Mouse (Mus musculus): ENCODE results near the gene Olfr68.
A peak's percentile ranks its signal among the peaks of the same experiment; 100 is the strongest.
"Not testable (repeated sequence)": the region's sequence is repeated elsewhere in the genome, so short reads cannot be mapped to it uniquely, and the experiment has no call there.

The Olfr68 gene

GRCm38 (mm10) chr7:103779598-103779997 is at the start of gene Olfr68:
Olfr68 (minus strand) TSS chr7:103779698.
- no peak for DNase-seq (ENCODE audit: low read depth)

- DNase-seq (ENCODE audit: low read depth) = no peak
These were observed 48.3 kb upstream of the Olfr68 start, which contains the start of gene Hbb-bs for GRCm38 (mm10) chr7:103827808-103828207. Hbb-bs (minus strand) TSS chr7:103828096.

- DNase-seq (ENCODE audit: low read depth) = not testable (repeated sequence)
These were observed 47.6 kb upstream of the Olfr68 start for GRCm38 (mm10) chr7:103827139-103827538.

GRCm38 (mm10) chr7:103826255-103826887 is 46.9 kb upstream of the Olfr68 start:
- no peak for DNase-seq (ENCODE audit: low read depth)

GRCm38 (mm10) chr7:103825536-103826254 is 46.2 kb upstream of the Olfr68 start:
- no peak for DNase-seq (ENCODE audit: low read depth)

- no peak for DNase-seq (ENCODE audit: low read depth)
These were observed 45.1 kb upstream of the Olfr68 start for GRCm38 (mm10) chr7:103824597-103824996.

GRCm38 (mm10) chr7:103815085-103815484 is 35.6 kb upstream of the Olfr68 start:
- DNase-seq (ENCODE audit: low read depth) = not testable (repeated sequence)

GRCm38 (mm10) chr7:103813766-103814165 is 34.3 kb upstream of the Olfr68 start, which contains the start of gene Hbb-bt:
Hbb-bt (minus strand) TSS chr7:103813996.
- no peak for DNase-seq (ENCODE audit: low read depth)

- DNase-seq (ENCODE audit: low read depth) = not testable (repeated sequence)
These were observed 33.7 kb upstream of the Olfr68 start for GRCm38 (mm10) chr7:103813152-103813551.

GRCm38 (mm10) chr7:103812174-103812573 is 32.7 kb upstream of the Olfr68 start:
- DNase-seq (ENCODE audit: low read depth) = no peak

- DNase-seq (ENCODE audit: low read depth) = no peak
These were observed 31.8 kb upstream of the Olfr68 start for GRCm38 (mm10) chr7:103811223-103811845.

GRCm38 (mm10) chr7:103810746-103811145 is 31.2 kb upstream of the Olfr68 start:
- DNase-seq (ENCODE audit: low read depth) = no peak

- no peak for DNase-seq (ENCODE audit: low read depth)
These were observed 30.8 kb upstream of the Olfr68 start for GRCm38 (mm10) chr7:103810296-103810695.

GRCm38 (mm10) chr7:103809801-103810155 is 30.3 kb upstream of the Olfr68 start:
- DNase-seq (ENCODE audit: low read depth) = no peak

- DNase-seq (ENCODE audit: low read depth) = no peak
These were observed 29.7 kb upstream of the Olfr68 start for GRCm38 (mm10) chr7:103808971-103809800.

GRCm38 (mm10) chr7:103808120-103808519 is 28.6 kb upstream of the Olfr68 start:
- DNase-seq (ENCODE audit: low read depth) = not testable (repeated sequence)

- DNase-seq (ENCODE audit: low read depth) = peak; percentile 37
These were observed 27.4 kb upstream of the Olfr68 start for GRCm38 (mm10) chr7:103806856-103807255.

- DNase-seq (ENCODE audit: low read depth) = peak; percentile 28
These were observed 13.3 kb upstream of the Olfr68 start for GRCm38 (mm10) chr7:103792669-103793388.

- no peak for DNase-seq (ENCODE audit: low read depth)
These were observed 12.2 kb upstream of the Olfr68 start, which contains the start of gene Olfr67 for GRCm38 (mm10) chr7:103791721-103792120. Olfr67 (minus strand) TSS chr7:103791821.

GRCm38 (mm10) chr7:103777652-103778051 is 1.8 kb downstream of the Olfr68 start:
- not testable (repeated sequence) for DNase-seq (ENCODE audit: low read depth)

GRCm38 (mm10) chr7:103771494-103771893 is 8.0 kb downstream of the Olfr68 start, which contains the start of gene Olfr69:
Olfr69 (minus strand) TSS chr7:103771594.
- no peak for DNase-seq (ENCODE audit: low read depth)
